Mouse (Mus musculus) G1E-ER4 (cell line): ENCODE results near the gene Cdh24. TPM values are rescaled to one million over a fixed set of nuclear protein-coding genes. Genes with fewer than 3 reads are reported as not detected.

Source experiments
- GATA1 ChIP-seq: IDR thresholded peaks from one replicate; pipeline ENCODE4 v1.8.0; 2012; ENCODE audit warnings: low read length, inconsistent platforms
- polyA plus RNA-seq: library from polyadenylated mRNA; stranded (reverse); fragments of >175 nt; gene quantifications from 2 replicates; pipeline ENCODE4 v1.2.3, GENCODE M21; 2012

Gene Cdh24
- polyA plus RNA-seq, 1 experiment, result 2.8 TPM

DNA sequence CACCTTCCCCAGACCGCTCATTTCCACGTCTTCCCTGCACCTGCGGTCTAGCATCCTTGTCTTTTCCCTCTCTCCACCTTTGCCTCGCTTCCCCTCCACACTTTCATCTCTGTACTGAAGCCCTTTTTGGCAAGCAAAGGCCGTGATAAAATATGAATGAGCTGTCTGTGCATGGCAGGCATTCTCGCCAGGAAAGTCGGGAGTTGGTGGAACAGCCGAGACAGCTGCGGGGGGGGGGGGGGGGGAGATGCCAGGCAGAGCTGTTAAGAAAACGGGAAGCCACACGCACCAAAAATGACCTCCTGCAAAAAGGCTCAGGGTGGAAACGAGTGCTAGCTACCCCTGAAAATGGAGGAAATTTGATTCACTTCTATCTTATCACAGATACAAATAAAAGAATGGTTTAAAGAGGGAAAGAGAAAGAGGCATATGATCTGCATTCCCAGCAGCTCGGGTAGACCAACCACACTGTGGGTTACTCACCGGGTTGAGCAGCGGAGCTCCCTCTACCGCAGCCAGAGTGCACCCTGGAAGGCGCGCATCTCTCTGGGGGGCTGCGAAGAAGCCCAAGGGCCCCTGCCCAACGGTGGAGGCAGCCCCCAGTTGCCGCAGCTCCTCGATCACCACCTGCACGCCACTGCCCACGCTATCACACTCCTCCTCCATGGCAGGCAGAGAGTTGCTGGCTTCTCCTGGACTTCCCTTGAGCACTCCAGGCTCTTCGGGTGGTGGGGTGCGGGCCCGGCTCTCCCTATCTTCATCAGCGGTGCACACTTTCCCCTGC is 46.3 kb downstream of the Cdh24 start:
- TF ChIP-seq GATA1, result no peak

DNA sequence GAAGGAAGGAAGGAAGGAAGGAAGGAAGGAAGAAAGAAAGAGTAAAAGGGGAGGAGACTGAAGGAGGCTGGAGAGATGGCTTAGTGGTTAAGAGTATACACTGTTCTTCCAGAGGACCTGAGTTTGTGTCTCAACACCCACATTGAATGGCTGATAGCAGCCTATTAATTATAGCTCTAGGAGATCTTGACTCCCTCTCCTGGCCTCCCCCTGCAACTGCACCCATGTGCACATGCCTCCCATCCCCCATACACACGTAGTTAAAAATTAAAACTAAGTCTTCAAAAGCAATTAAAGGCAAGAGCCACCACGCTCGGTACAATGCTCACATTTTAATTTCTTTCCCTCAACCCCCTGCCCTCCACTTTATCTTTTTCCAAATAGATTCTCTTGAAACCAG is 47.1 kb downstream of the Cdh24 start:
- TF ChIP-seq GATA1, result no peak

DNA sequence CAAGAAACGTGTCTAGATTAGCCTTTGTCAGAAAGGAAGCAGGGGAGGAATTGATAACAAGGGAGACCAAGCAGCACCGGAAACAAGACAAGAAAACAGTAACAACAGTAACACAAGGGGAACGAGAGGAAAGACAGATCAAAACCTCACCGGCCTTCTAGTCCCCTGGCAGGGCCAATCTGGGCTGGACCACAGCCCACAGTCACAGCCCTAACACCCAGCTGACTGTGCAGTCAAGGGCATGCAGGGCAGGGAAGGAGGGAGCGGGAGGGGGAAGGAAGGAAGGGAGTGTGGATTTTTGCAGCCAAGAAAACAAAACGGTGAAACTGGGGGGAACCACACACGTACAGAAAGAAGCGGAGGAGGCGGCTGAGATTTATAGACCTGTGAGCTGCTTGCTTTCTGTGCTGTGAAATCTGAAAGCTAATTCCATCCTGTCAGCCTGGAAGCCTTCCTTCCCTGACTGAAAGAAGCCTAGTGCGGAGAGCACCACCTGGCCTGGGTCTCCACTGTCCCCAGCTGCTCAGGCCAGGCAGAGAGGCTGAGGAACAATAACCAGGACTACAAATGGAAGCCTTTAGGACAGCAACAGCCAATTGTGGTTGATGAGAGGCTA is 48.7 kb downstream of the Cdh24 start:
- TF ChIP-seq GATA1, result no peak

DNA sequence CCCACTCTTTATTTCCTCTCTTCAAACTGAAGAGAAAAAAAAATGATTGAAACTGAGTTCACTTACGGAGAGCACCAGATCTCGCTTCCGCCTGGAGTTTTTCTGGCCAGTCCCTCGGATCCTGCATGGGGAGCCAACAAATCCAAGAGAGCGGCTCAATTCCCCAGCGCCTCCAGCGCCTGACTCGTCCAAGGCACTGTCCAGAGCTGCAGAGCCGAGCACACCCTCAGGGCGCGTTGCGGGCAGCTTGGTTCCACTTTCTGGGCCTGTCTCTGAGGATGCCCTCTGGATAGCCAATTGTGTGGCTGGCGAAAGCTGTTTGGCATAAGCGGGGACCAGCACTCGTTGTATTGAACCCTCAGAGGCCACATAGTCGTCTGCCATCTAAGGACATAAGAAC is 50.1 kb downstream of the Cdh24 start:
- no peak for TF ChIP-seq GATA1

DNA sequence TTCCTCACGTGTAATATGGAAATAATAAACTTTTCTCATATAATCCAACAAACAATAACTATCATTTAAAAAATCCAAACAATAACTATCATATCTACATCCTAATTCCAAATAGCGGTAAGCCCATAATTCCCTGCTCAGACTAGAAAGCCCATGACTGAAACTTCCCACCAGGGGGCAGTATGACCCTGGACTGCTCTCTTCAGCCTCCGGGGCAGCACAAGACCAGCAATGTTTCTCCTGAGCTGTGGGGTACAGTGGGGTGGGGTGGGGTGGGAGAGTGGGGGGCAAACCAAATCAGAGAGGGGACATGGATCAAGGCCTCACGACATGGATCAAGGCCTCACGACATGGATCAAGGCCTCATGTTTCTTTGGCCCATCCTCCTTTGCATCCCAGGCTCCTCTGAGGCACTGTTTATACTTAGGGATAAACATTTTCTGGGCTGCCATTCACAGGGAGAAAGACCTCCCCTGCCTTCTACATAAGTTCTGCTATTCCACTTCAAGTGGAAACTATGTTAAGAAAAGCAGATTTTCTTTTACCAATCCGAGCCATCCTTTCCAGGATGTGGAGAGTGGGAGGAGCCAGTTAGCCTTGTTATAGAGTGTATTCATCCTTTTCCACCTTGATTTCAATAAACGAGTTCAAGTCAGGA is 57.4 kb downstream of the Cdh24 start:
- no peak for TF ChIP-seq GATA1

DNA sequence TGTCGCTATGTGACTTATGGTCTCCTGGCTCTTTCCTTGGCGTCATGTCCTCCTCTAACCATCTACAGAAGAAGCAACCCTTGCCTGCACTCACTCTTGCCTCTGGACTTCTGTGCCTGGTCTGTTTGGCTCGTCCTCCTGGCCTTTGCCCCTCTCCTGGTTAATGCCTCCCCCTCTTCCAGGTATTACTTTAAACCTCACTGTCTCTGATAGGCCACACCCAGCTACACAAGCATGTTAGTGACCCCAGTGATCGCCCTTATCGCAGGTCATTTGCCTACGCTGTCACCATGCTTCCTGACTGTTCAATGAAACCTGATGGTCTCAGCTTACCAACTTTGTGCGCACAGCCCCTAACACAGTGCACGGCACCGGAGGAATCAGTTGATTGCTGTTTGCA is 58.6 kb downstream of the Cdh24 start:
- TF ChIP-seq GATA1, result no peak

Other genes starting within 250 kb of the Cdh24 start
- 0.21 and 0.33 TPM in 2 replicates for gene Slc7a7, start 223.6 kb downstream of the Cdh24 start, polyA plus RNA-seq
- gene Mrpl52, start 214.5 kb downstream of the Cdh24 start, polyA plus RNA-seq, result 2,065 and 2,909 TPM in 2 replicates
- 151 and 178 TPM in 2 replicates for gene Mmp14, start 209.8 kb downstream of the Cdh24 start, polyA plus RNA-seq
- gene Lrp10, start 177.2 kb downstream of the Cdh24 start, polyA plus RNA-seq, result 345 and 440 TPM in 2 replicates
- gene Rem2, start 165.3 kb downstream of the Cdh24 start, polyA plus RNA-seq, result 0.31 and 0.32 TPM in 2 replicates
- gene Prmt5, start 123.8 kb downstream of the Cdh24 start, polyA plus RNA-seq, result 166 and 236 TPM in 2 replicates
- gene Haus4, start 86.7 kb downstream of the Cdh24 start, polyA plus RNA-seq, result 37.7 and 58.3 TPM in 2 replicates
- gene Ajuba, start 63.8 kb downstream of the Cdh24 start, polyA plus RNA-seq, result 0.08 and 0.12 TPM in 2 replicates
- 19.6 and 20.0 TPM in 2 replicates for gene 4931414P19Rik, start 35.4 kb downstream of the Cdh24 start, polyA plus RNA-seq
- gene Psmb5, start 23.3 kb downstream of the Cdh24 start, polyA plus RNA-seq, result 193 and 266 TPM in 2 replicates
- not detected in 2 replicates for gene Psmb11, start 19.9 kb downstream of the Cdh24 start, polyA plus RNA-seq
- not detected in 2 replicates for gene Gm17606, start 412 bp downstream of the Cdh24 start, polyA plus RNA-seq
- gene 1700123O20Rik, start 44.9 kb upstream of the Cdh24 start, polyA plus RNA-seq, result 6.6 and 9.8 TPM in 2 replicates
- gene Acin1, start 45.6 kb upstream of the Cdh24 start, polyA plus RNA-seq, result 516 and 685 TPM in 2 replicates
- not detected in 2 replicates for gene Gm29776, start 57.5 kb upstream of the Cdh24 start, polyA plus RNA-seq
- not detected in 2 replicates for gene Cebpe, start 70.8 kb upstream of the Cdh24 start, polyA plus RNA-seq
- 79.2 and 81.1 TPM in 2 replicates for gene Slc7a8, start 140.6 kb upstream of the Cdh24 start, polyA plus RNA-seq
- not detected in 2 replicates for gene Rnf212b, start 172.8 kb upstream of the Cdh24 start, polyA plus RNA-seq
- 1.5 and 1.6 TPM in 2 replicates for gene Homez, start 229.6 kb upstream of the Cdh24 start, polyA plus RNA-seq
- gene Ppp1r3e, start 236.2 kb upstream of the Cdh24 start, polyA plus RNA-seq, result 1.3 and 2.3 TPM in 2 replicates
- 41.2 and 42.5 TPM in 2 replicates for gene Bcl2l2, start 242.0 kb upstream of the Cdh24 start, polyA plus RNA-seq
- 5.5 and 10.3 TPM in 2 replicates for gene Gm20521, start 242.1 kb upstream of the Cdh24 start, polyA plus RNA-seq